Mouse (Mus musculus) brain, embryonic 14.5 days (tissue): ENCODE results near the gene Radil. TPM values are rescaled to one million over a fixed set of nuclear protein-coding genes. Genes with fewer than 3 reads are reported as not detected.
A peak's percentile ranks its signal among the peaks of the same experiment; 100 is the strongest.

Experiments used
- DNase-seq: peaks from one replicate; pipeline ENCODE4 v3.0.0-alpha.2; 2011; ENCODE audit warnings: low read depth
- CTCF ChIP-seq: fragments of 200-500 bp; IDR thresholded peaks from 2 replicates; pipeline ENCODE4 v1.5.1; 2012; ENCODE audit warnings: inconsistent platforms, mild to moderate bottlenecking, moderate library complexity, borderline replicate concordance; ENCODE audit not compliant: insufficient read depth, insufficient read length; ENCODE audit errors: extremely low read depth
- POLR2A ChIP-seq: fragments of 200-500 bp; IDR thresholded peaks from 2 replicates; pipeline ENCODE4 v1.6.1; 2012; ENCODE audit warnings: mild to moderate bottlenecking, inconsistent platforms, borderline replicate concordance; ENCODE audit not compliant: poor library complexity, insufficient read depth, insufficient read length, severe bottlenecking; ENCODE audit errors: extremely low read depth
- polyA plus RNA-seq: library from polyadenylated mRNA; depleted of rRNA; stranded (reverse); fragments of >200 nt; gene quantifications from 2 replicates; pipeline ENCODE4 v1.2.3, GENCODE M21; 2012

The Radil gene
- polyA plus RNA-seq, 1 experiment: 23.2 TPM

- no peak for DNase-seq
- TF ChIP-seq POLR2A (no peak), CTCF (no peak)
Measured at GRCm38 (mm10) chr5:142477346-142477745, 73.6 kb downstream of the Radil start.

- no peak for TF ChIP-seq POLR2A
- TF ChIP-seq CTCF: no peak
- DNase-seq: no peak
Measured at GRCm38 (mm10) chr5:142475669-142476068, 75.2 kb downstream of the Radil start.

GRCm38 (mm10) chr5:142473696-142474095 is 77.2 kb downstream of the Radil start:
- DNase-seq: peak; percentile 44
- TF ChIP-seq POLR2A (no peak), CTCF (no peak)

- TF ChIP-seq POLR2A (no peak), CTCF (no peak)
- no peak for DNase-seq
Measured at GRCm38 (mm10) chr5:142469796-142470195, 81.1 kb downstream of the Radil start.

- TF ChIP-seq POLR2A: no peak
- TF ChIP-seq CTCF: no peak
- DNase-seq: no peak
Measured at GRCm38 (mm10) chr5:142468375-142468774, 82.5 kb downstream of the Radil start.

GRCm38 (mm10) chr5:142463461-142464454 is 87.1 kb downstream of the Radil start, which contains the start of gene Ap5z1:
TSS of gene Ap5z1 (plus strand) at chr5:142463944.
- TF ChIP-seq CTCF (no peak), POLR2A (peak; percentile 37; the same call in 1 of the 2 replicates)
- peak; percentile 99 for DNase-seq

GRCm38 (mm10) chr5:142463011-142463410 is 87.9 kb downstream of the Radil start:
- no peak for DNase-seq
- no peak for TF ChIP-seq CTCF
- no peak for TF ChIP-seq POLR2A

GRCm38 (mm10) chr5:142462641-142462948 is 88.3 kb downstream of the Radil start:
- TF ChIP-seq CTCF (no peak), POLR2A (no peak)
- no peak for DNase-seq

GRCm38 (mm10) chr5:142461942-142462640 is 88.8 kb downstream of the Radil start:
- DNase-seq: no peak

GRCm38 (mm10) chr5:142459834-142460233 is 91.1 kb downstream of the Radil start:
- TF ChIP-seq CTCF: no peak
- no peak for TF ChIP-seq POLR2A

More at GRCm38 (mm10) chr5:142461942-142462640, 88.8 kb downstream of the Radil start:
- TF ChIP-seq POLR2A: no peak
- no peak for TF ChIP-seq CTCF

GRCm38 (mm10) chr5:142458791-142459557 is 91.9 kb downstream of the Radil start:
- no peak for DNase-seq
- TF ChIP-seq POLR2A (no peak), CTCF (no peak)

More at GRCm38 (mm10) chr5:142459834-142460233, 91.1 kb downstream of the Radil start:
- no peak for DNase-seq
